Mouse (Mus musculus): ENCODE measurements around the gene Mctp1. TPM values are rescaled to one million over a fixed set of nuclear protein-coding genes. Genes with fewer than 3 reads are reported as not detected.

Gene Mctp1
- polyA plus RNA-seq, 1 experiment from 2014 or later: 3.1 TPM

DNA sequence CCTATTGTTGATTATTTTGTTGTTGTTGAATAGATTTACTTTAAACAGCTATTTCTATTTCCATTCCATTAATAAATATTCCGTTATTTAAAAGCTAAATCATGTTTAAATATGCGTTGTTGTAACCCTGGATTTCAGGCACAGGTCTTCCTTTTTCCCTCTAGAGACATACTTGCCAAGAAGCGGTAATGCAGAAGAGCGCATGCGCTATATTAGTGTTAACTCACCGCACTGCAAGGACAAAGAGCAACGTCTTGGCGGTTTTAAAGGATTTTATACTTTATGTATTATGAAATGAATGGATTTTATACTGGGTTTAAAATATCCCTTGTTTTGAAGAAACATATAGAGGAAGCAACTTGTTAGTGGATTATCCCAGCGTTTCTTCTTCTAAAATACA lies 418.6 kb downstream of the Mctp1 start:
- ATAC-seq: no peak
- Histone ChIP-seq H3K4me3 (no peak overlapping the region), H3K27ac (no peak overlapping the region), H3K4me1 (no peaks in the 10 kb centered on the region), H3K36me3 (ENCODE audit: poor library complexity, severe bottlenecking) (no peaks in the 10 kb centered on the region), H3K27me3 (peaks cover 21% of the 10 kb centered on the region), H3K9me3 (replicated peaks) (no peaks in the 10 kb centered on the region), H3K9ac (no peak overlapping the region), H3K4me2 (no peak overlapping the region)
- WGBS: 78% methylated on average over 9 of the region's 9 CpGs

- H3K27me3 ChIP-seq: peaks cover 21% of the 10 kb centered on the region
- ATAC-seq: peak; percentile 48; the same call in 1 of the 2 replicates
- H3K4me2 ChIP-seq: no peak overlapping the region
- 78% methylated on average over 6 of the region's 6 CpGs for WGBS
- no peak overlapping the region for H3K9ac ChIP-seq
- H3K4me3 ChIP-seq: no peak overlapping the region
- H3K9me3 ChIP-seq (replicated peaks): no peaks in the 10 kb centered on the region
- no peak overlapping the region for H3K27ac ChIP-seq
- no peaks in the 10 kb centered on the region for H3K36me3 ChIP-seq (ENCODE audit: poor library complexity, severe bottlenecking)
- no peaks in the 10 kb centered on the region for H3K4me1 ChIP-seq
Observed at GRCm38 (mm10) chr13:76803799-76804198, 419.5 kb downstream of the Mctp1 start.

DNA sequence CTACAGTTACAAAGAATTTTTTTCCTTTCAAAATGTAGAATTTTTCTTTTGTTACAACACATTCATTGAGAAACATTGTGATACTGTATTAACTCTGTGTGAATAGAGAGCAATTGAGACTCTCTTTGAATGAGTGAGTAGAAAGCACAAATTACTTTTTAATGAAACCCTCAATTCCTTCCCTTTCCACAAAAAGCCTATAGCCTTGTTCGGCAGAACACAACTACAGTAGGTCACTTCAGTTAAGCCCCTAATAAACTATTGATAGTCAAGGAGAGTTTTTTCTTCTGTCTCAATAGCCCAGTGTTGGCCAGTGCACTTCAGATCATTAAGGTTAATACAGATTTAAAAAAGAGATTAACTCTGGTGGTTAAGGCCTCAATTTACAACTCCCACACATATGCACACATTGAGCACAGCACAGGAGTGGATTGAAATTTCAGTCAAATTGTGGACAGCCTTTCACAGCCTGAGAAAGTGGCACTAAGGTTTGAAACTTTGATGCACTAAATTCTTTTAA lies 424.6 kb downstream of the Mctp1 start:
- Histone ChIP-seq H3K27ac (peak overlapping the region; percentile 14; the same call in 1 of the 2 replicates), H3K4me3 (no peak overlapping the region), H3K9me3 (replicated peaks) (no peaks in the 10 kb centered on the region), H3K4me2 (no peak overlapping the region), H3K4me1 (peaks cover 18% of the 10 kb centered on the region), H3K9ac (no peak overlapping the region), H3K27me3 (peaks cover 23% of the 10 kb centered on the region), H3K36me3 (ENCODE audit: poor library complexity, severe bottlenecking) (no peaks in the 10 kb centered on the region)
- ATAC-seq: peak; percentile 30; the same call in 1 of the 2 replicates
- 7% methylated on average over 1 of the region's 1 CpGs for WGBS

- peak overlapping the region; percentile 66; the same call in 1 of the 2 replicates for H3K27ac ChIP-seq
- H3K4me3 ChIP-seq: no peak overlapping the region
- peaks cover 20% of the 10 kb centered on the region for H3K27me3 ChIP-seq
- H3K9me3 ChIP-seq (replicated peaks): no peaks in the 10 kb centered on the region
- H3K36me3 ChIP-seq (ENCODE audit: poor library complexity, severe bottlenecking): no peaks in the 10 kb centered on the region
- H3K9ac ChIP-seq: no peak overlapping the region
- ATAC-seq: peak; percentile 25; the same call in 1 of the 2 replicates
- no peak overlapping the region for H3K4me2 ChIP-seq
- WGBS: 5% methylated on average over 2 of the region's 2 CpGs
- H3K4me1 ChIP-seq: peaks cover 18% of the 10 kb centered on the region
Observed at GRCm38 (mm10) chr13:76809802-76810201, 425.5 kb downstream of the Mctp1 start.

GRCm38 (mm10) chr13:76810496-76810939 lies 426.2 kb downstream of the Mctp1 start:
- 1% methylated on average over 7 of the region's 7 CpGs for WGBS

GRCm38 (mm10) chr13:76823083-76823482 lies 438.7 kb downstream of the Mctp1 start:
- H3K4me2 ChIP-seq: no peak overlapping the region
- WGBS: 33% methylated on average over 3 of the region's 3 CpGs
- H3K4me1 ChIP-seq: peaks cover 4% of the 10 kb centered on the region; the same call in 1 of the 2 replicates
- H3K36me3 ChIP-seq (ENCODE audit: poor library complexity, severe bottlenecking): no peaks in the 10 kb centered on the region
- no peak overlapping the region for H3K27ac ChIP-seq
- no peak overlapping the region for H3K4me3 ChIP-seq
- no peak overlapping the region for H3K9ac ChIP-seq
- no peaks in the 10 kb centered on the region for H3K9me3 ChIP-seq (replicated peaks)
- ATAC-seq: no peak
- peaks cover 7% of the 10 kb centered on the region; the same call in 1 of the 2 replicates for H3K27me3 ChIP-seq

More at GRCm38 (mm10) chr13:76810496-76810939, 426.2 kb downstream of the Mctp1 start:
- Histone ChIP-seq H3K27ac (peak overlapping the region; percentile 41; the same call in 1 of the 2 replicates), H3K36me3 (ENCODE audit: poor library complexity, severe bottlenecking) (no peaks in the 10 kb centered on the region), H3K4me2 (peak overlapping the region; percentile 39), H3K9ac (no peak overlapping the region), H3K9me3 (replicated peaks) (no peaks in the 10 kb centered on the region), H3K4me1 (peaks cover 18% of the 10 kb centered on the region), H3K27me3 (peaks cover 20% of the 10 kb centered on the region), H3K4me3 (no peak overlapping the region)
- peak; percentile 81 for ATAC-seq

DNA sequence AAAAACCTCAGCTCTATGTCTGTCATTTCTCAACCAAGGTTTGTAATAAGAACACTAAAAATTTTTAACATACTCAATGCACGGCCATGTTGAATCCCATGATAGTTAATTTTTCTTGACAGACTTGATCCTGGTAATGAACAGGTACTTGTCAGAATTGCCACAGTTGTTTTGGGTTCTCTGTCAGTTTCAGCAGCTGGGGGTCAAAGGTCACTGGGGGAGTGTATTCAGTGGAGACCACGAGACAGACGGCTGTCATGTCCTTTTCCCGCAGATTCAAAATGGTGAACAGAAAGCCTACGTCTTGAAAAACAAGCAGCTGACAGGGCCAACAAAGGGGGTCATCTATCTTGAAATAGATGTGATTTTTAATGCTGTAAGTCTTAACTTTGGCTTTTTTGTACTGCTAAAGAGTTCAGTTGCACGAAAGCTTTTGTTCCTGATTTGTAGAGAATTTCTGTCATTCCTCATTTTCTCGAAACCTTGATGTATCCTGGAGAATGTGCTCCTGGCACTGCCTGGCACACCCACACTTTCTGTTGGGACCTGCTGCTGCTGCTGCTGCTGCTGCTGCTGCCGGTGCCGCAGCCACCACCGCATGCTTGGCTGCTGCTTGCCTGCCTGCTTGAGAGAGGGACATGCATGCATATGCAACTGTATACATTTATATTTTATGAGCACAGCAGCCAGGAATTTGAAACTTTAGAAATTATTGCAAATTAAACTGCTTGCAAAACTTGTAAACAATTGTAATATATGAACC lies 440.8 kb downstream of the Mctp1 start:
- Histone ChIP-seq H3K36me3 (ENCODE audit: poor library complexity, severe bottlenecking) (no peaks in the 10 kb centered on the region), H3K4me1 (0 out of 2 replicates have a peak, but pooled peaks cover 4% of the 10 kb centered on the region), H3K9ac (no peak overlapping the region), H3K27me3 (peaks cover 7% of the 10 kb centered on the region; the same call in 1 of the 2 replicates), H3K4me3 (no peak overlapping the region), H3K9me3 (replicated peaks) (no peaks in the 10 kb centered on the region), H3K4me2 (peak overlapping the region; percentile 4; the same call in 1 of the 2 replicates), H3K27ac (no peak overlapping the region; the same call in 1 of the 2 replicates)
- ATAC-seq: peak; percentile 68; the same call in 1 of the 2 replicates
- 29% methylated on average over 10 of the region's 10 CpGs for WGBS

DNA sequence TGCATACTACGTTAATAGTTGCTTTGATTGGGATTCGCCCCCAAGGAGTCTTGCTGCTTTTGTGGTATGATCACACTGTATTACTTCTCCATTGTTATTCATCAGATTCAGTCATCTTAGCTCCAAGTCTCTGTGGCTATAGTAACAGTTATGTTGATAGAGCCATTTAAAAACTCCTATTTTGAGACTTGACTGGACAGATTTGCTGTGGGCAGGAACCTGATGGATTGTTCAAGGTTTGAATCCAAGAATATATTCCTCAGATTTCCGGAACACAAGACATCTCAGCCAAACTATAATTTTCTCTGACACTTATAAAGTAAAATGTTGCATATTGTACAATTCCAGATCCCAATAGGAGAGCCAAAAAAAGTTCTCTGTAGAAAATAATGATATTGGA lies 443.4 kb downstream of the Mctp1 start:
- H3K27ac ChIP-seq: no peak overlapping the region
- no peak overlapping the region for H3K4me2 ChIP-seq
- no peak for ATAC-seq

DNA sequence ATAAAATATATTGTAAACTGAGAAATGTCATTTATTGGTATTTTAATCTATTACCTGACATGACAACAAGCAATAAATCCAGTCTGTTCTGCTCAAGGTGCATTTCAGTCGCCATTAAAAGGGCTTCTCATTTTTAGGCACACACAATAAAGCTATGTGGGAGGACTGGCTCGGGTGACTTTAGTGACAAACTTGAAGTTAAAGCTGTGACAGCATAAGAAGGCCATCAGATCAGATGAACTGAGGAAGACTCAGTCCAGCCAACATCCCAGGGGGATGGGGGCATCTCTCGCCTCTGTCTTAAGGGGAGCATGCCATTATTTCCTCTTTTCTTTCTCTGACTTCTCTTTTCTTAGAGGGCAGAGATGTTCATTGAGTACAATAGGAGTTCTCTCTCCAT lies 453.7 kb downstream of the Mctp1 start:
- Histone ChIP-seq H3K27me3 (no peaks in the 10 kb centered on the region), H3K9ac (no peak overlapping the region), H3K36me3 (ENCODE audit: poor library complexity, severe bottlenecking) (no peaks in the 10 kb centered on the region), H3K4me3 (no peak overlapping the region), H3K27ac (no peak overlapping the region), H3K4me1 (no peaks in the 10 kb centered on the region), H3K4me2 (no peak overlapping the region), H3K9me3 (replicated peaks) (no peaks in the 10 kb centered on the region)
- ATAC-seq: no peak
- 65% methylated on average over 3 of the region's 3 CpGs for WGBS

More for the DNA sequence above, 443.4 kb downstream of the Mctp1 start:
- H3K27me3 ChIP-seq: no peaks in the 10 kb centered on the region
- WGBS: 62% methylated on average over 3 of the region's 3 CpGs
- no peaks in the 10 kb centered on the region for H3K9me3 ChIP-seq (replicated peaks)
- no peak overlapping the region for H3K4me3 ChIP-seq
- no peaks in the 10 kb centered on the region for H3K36me3 ChIP-seq (ENCODE audit: poor library complexity, severe bottlenecking)
- H3K4me1 ChIP-seq: 0 out of 2 replicates have a peak, but pooled peaks cover 4% of the 10 kb centered on the region
- no peak overlapping the region for H3K9ac ChIP-seq

- H3K4me1 ChIP-seq: peaks cover 3% of the 10 kb centered on the region; the same call in 1 of the 2 replicates
- ATAC-seq: no peak
- H3K9ac ChIP-seq: no peak overlapping the region
- H3K9me3 ChIP-seq (replicated peaks): no peaks in the 10 kb centered on the region
- no peak overlapping the region for H3K27ac ChIP-seq
- no peaks in the 10 kb centered on the region for H3K36me3 ChIP-seq (ENCODE audit: poor library complexity, severe bottlenecking)
- no peaks in the 10 kb centered on the region for H3K27me3 ChIP-seq
- no peak overlapping the region for H3K4me3 ChIP-seq
- 81% methylated on average over 5 of the region's 5 CpGs for WGBS
- H3K4me2 ChIP-seq: no peak overlapping the region
Observed at GRCm38 (mm10) chr13:76840712-76841111, 456.4 kb downstream of the Mctp1 start.

- H3K4me1 ChIP-seq: peaks cover 9% of the 10 kb centered on the region; the same call in 1 of the 2 replicates
- H3K4me3 ChIP-seq: no peak overlapping the region
- H3K4me2 ChIP-seq: no peak overlapping the region
- H3K27me3 ChIP-seq: no peaks in the 10 kb centered on the region; the same call in 1 of the 2 replicates
- ATAC-seq: peak; percentile 73
- no peaks in the 10 kb centered on the region for H3K9me3 ChIP-seq (replicated peaks)
- 50% methylated on average over 8 of the region's 8 CpGs for WGBS
- no peak overlapping the region for H3K9ac ChIP-seq
- H3K36me3 ChIP-seq (ENCODE audit: poor library complexity, severe bottlenecking): no peaks in the 10 kb centered on the region
- no peak overlapping the region for H3K27ac ChIP-seq
Observed at GRCm38 (mm10) chr13:76844629-76845255, 460.4 kb downstream of the Mctp1 start.
